Mouse (Mus musculus) brain, embryonic 14.5 days (tissue): ENCODE data around the gene Krtap5-1.
"Not testable (repeated sequence)": the region's sequence is repeated elsewhere in the genome, so short reads cannot be mapped to it uniquely, and the experiment has no call there.

ENCODE experiments used
- CTCF ChIP-seq: fragments of 200-500 bp; IDR thresholded peaks from 2 replicates; pipeline ENCODE4 v1.5.1; 2012; ENCODE audit warnings: inconsistent platforms, mild to moderate bottlenecking, moderate library complexity, borderline replicate concordance; ENCODE audit not compliant: insufficient read depth, insufficient read length; ENCODE audit errors: extremely low read depth
- POLR2A ChIP-seq: fragments of 200-500 bp; IDR thresholded peaks from 2 replicates; pipeline ENCODE4 v1.6.1; 2012; ENCODE audit warnings: mild to moderate bottlenecking, inconsistent platforms, borderline replicate concordance; ENCODE audit not compliant: poor library complexity, insufficient read depth, insufficient read length, severe bottlenecking; ENCODE audit errors: extremely low read depth

GRCm38 (mm10) chr7:142274263-142274662 lies 22.7 kb downstream of the Krtap5-1 start, which contains the start of gene Gm4559:
- TF ChIP-seq CTCF, POLR2A: not testable (repeated sequence)
